Mouse (Mus musculus) adrenal gland, adult 10 weeks (tissue): ENCODE measurements around the gene Marc1. TPM values are rescaled to one million over a fixed set of nuclear protein-coding genes. Genes with fewer than 3 reads are reported as not detected.

ENCODE experiments used
- polyA plus RNA-seq: library from polyadenylated mRNA; stranded (reverse); fragments of 350-450 nt; fragmentation: Illumina TruSeq; extraction: RNeasy Lipid Tissue Mini Kit (QIAGEN cat#74804); gene quantifications from one replicate; pipeline ENCODE4 v1.2.3, GENCODE M21; 2014; ENCODE audit warnings: low read depth, low replicate concordance

Marc1 gene
- polyA plus RNA-seq: 0.47 TPM

DNA sequence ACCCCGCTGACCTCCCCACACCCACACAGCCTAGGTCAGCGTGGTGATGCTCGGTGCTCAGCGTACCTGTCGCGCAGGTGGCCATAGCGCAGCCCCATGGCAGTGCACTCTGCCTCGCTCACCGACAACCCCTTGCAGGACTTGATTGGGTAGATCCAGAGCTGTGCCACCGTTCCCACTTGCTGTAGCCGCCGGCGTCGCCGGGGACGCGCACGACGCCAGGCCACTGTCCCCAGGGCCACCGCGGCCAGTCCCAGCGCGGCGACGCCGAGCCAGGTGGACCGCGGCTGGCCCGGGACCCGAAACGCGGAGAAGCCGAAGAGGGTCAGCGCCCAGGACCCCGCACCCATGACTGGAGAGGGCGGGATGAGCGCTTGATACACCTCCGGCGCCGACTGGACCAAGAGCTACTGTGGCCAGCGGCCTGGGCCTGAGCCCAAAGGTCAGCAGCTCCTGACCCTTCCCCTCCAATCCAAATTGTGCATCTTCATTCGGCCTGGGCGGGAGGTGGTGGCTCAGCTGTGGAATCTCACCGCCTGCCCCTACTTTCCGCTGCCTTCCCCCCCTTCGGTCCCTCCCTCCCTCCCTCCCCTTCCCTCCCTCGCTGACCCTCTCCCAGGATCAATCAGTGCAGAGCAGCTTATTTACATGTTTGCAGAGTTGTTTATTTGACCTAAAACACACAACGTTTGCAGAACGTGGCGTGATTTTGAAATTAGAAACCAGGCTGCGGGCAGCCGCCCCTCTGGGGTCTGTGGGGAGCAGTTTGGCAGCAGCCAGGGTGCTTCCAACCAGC lies at the start of gene Marc1:
Marc1 (minus strand) TSS at position 534 of the 796 bp plus-strand sequence.

DNA sequence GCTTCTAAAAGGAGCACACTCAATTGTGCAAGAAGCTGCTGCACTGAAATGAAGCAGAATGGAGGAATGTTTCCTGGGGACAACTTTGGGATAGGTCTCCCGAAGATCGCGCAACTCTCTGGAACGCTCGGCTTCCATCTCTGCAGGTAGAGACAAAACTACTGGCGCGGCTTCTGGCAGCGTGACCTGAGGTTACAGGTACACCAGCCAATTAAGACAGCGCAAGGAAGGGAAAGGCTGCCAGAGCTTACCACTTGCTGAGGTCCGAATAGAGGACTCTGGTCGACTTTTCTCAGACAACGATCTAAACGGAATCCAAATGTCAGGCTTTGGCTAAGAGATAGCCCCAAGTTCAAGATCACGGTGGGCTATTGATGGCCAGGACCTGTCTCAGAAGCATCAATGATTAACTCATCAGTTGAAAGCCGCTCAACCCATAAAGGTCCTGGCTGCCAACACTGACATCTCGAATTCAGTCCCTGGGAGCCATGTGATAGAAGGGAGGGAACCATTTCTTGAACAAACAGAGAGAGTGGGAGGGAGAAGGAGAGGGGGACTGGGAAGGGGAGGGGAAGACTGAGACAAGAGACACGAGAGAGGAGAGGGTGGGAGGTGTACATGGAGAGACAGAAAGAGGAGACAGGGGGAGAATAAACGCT lies 35.1 kb upstream of the Marc1 start, which contains the start of gene Marc2:
Marc2 (minus strand) TSS at position 360 of the 659 bp plus-strand sequence.

Other genes with a start within 250 kb of the Marc1 start
- 0.23 TPM for gene Hlx, start 78.7 kb downstream of the Marc1 start, polyA plus RNA-seq
- 96.9 TPM for gene Marc2, start 35.1 kb upstream of the Marc1 start, polyA plus RNA-seq
- 14.5 TPM for gene C130074G19Rik, start 71.9 kb upstream of the Marc1 start, polyA plus RNA-seq
- gene Mark1, start 188.3 kb upstream of the Marc1 start, polyA plus RNA-seq: 28.6 TPM